Comparison of ENCODE assay signal across 10 mouse cellular contexts in the genomic region with DNA sequence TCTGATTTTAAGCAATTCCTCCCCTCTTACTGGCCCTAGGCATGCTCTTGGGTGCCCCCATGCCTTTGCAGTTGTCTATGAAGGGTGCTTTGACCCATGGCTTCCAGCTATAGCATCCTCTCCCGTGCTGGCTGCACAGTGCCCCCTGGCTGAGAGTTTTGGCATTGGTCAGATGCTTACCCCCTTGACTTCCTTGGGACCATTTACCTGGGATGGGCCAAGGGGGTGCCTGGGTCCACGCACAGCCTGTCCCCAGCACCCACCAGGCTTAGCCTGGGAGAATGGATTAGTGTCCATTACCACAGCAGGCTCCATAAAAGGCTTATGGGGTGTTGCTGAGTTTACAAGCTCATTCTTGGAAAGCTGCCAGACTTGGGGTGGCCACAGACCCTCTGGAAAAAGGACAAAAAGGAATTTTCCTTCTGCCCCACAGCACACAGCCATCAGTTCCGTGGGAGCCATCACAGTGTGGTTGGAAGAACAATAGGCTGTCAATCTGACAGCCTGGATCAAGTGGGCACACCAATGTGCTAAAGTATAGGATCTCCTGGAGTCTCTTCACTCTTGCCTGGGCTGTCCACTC. TPM values are rescaled to one million over a fixed set of nuclear protein-coding genes. Genes with fewer than 3 reads are reported as not detected.
A peak's percentile ranks its signal among the peaks of the same experiment; 100 is the strongest.
DNase-seq lines count a peak whose midpoint lies in the region; ATAC-seq and TF ChIP-seq lines count a peak whose summit lies in the region.
"Had no signal": no experiment of that assay in that cellular context is flagged by ENCODE, and none has a peak within 500 bp of the region (broad histone marks: within the 10 kb centered on the region; RNA-seq: fewer than 3 reads in every experiment).

No protein-coding gene starts in this region.

- no peaks in the 10 kb centered on the region for H3K27me3 ChIP-seq in kidney, adult 2 months (replicated peaks; ENCODE audit: control insufficient read depth, insufficient read depth, low read length)
- H3K27me3 ChIP-seq in forebrain, embryonic 15.5 days, result no peaks in the 10 kb centered on the region

- peak; percentile 25; the same call in 1 of the 2 replicates for TF ChIP-seq CTCF in kidney, adult 2 months (conservative IDR thresholded peaks at IDR 0.05; ENCODE audit: insufficient read depth, insufficient read length, low read depth, low read length)

- 0 out of 2 replicates have a peak, but pooled peaks have one; percentile 53 for ATAC-seq in forebrain, embryonic 15.5 days (replicated peaks)
- ATAC-seq in erythroblast, adult 5-6 weeks (replicated peaks; ENCODE audit: low FRiP score, poor library complexity, severe bottlenecking), result no peak

- 69% methylated on average over 3 of the region's 3 CpGs for WGBS in kidney, adult 2 months
- WGBS in forebrain, embryonic 15.5 days, result 32% methylated on average over 3 of the region's 3 CpGs

- H3K4me1 ChIP-seq in kidney, adult 2 months (ENCODE audit: control insufficient read depth, insufficient read depth, low read length), result no peaks in the 10 kb centered on the region
- no peaks in the 10 kb centered on the region for H3K4me1 ChIP-seq in ES-E14 (ENCODE audit: control insufficient read depth in 2 of 2, insufficient read depth in 2 of 2, low read length in 2 of 2, poor library complexity in 1 of 2)
- H3K4me1 ChIP-seq in forebrain, embryonic 15.5 days, result peaks cover 6% of the 10 kb centered on the region

- H3K4me2 ChIP-seq in forebrain, embryonic 15.5 days (replicated peaks), result no peak overlapping the region

- H3K27ac ChIP-seq in kidney, adult 2 months (ENCODE audit: insufficient read depth, low read depth, low read length), result no peak overlapping the region
- no peak overlapping the region for H3K27ac ChIP-seq in ES-E14 (ENCODE audit: insufficient read depth, low read depth, low read length, poor library complexity, severe bottlenecking)
- H3K27ac ChIP-seq in forebrain, embryonic 15.5 days (replicated peaks), result no peak overlapping the region

- DNase-seq in kidney, adult 2 months, result no peak
- DNase-seq in kidney, postnatal 4 days, result no peak
- DNase-seq in ES-E14 (ENCODE audit: low read depth, low spot score), result peak; percentile 28
- DNase-seq in retina, embryonic 14.5 days (ENCODE audit: low spot score), result peak; percentile 40
- no peak for DNase-seq in Muller cell, postnatal 12 days (ENCODE audit: inconsistent ontology term)
- DNase-seq in adrenal gland, postnatal 25 days, result no peak

- H3K9me3 ChIP-seq in ES-E14 (ENCODE audit: control insufficient read depth, insufficient read depth, low read depth, low read length), result no peaks in the 10 kb centered on the region
- H3K9me3 ChIP-seq in forebrain, embryonic 15.5 days, result no peaks in the 10 kb centered on the region
- H3K9me3 ChIP-seq: megakaryocyte, embryonic 14.5 days had no signal

- no peak overlapping the region for H3K9ac ChIP-seq in ES-E14 (ENCODE audit: insufficient read depth, low read depth, low read length, poor library complexity, severe bottlenecking)
- no peak overlapping the region for H3K9ac ChIP-seq in forebrain, embryonic 15.5 days (replicated peaks)

- H3K4me3 ChIP-seq in kidney, adult 2 months (ENCODE audit: insufficient read depth, low read depth, low read length), result no peak overlapping the region
- H3K4me3 ChIP-seq in ES-E14 (ENCODE audit: insufficient read depth in 1 of 2, low read depth in 1 of 2, low read length in 2 of 2, poor library complexity in 1 of 2, severe bottlenecking in 1 of 2), result no peak overlapping the region
- no peak overlapping the region for H3K4me3 ChIP-seq in forebrain, embryonic 15.5 days
- H3K4me3 ChIP-seq: megakaryocyte, embryonic 14.5 days had no signal

- in situ Hi-C loops in ES-E14 (cut with MboI; ENCODE audit: low sequenced_read_pairs in 2 of 2, unreplicated experiment in 2 of 2), result no loop called here

- H3K36me3 ChIP-seq in kidney, adult 2 months (ENCODE audit: control insufficient read depth, insufficient read depth, low read length), result no peaks in the 10 kb centered on the region
- H3K36me3 ChIP-seq in ES-E14 (ENCODE audit: control insufficient read depth, insufficient read depth, low read length, poor library complexity, severe bottlenecking), result no peaks in the 10 kb centered on the region
- no peaks in the 10 kb centered on the region for H3K36me3 ChIP-seq in forebrain, embryonic 15.5 days

- TF ChIP-seq POLR2A in kidney, adult 2 months (IDR thresholded peaks at IDR 0.05; ENCODE audit: low read depth, low read length), result no peak

TF ChIP-seq in ES-E14, 5 proteins besides CTCF, POLR2A, EP300 and RAD21:
- no peak for TF ChIP-seq HCFC1 (IDR thresholded peaks at IDR 0.05; ENCODE audit: borderline replicate concordance, insufficient read depth, low read length)
- TF ChIP-seq ZC3H11A (IDR thresholded peaks at IDR 0.05; ENCODE audit: borderline replicate concordance, low read depth, low read length), result no peak

RNA-seq across cellular contexts. Expression of a gene that starts 22.9 kb away (rescaled TPM):
- polyA plus RNA-seq in kidney, adult 2 months (2012; rRNA removed), result not detected in 2 replicates
- total RNA-seq in ES-E14 (2012; rRNA removed), result not detected in 2 replicates
- not detected in 2 replicates for polyA plus RNA-seq in forebrain, embryonic 15.5 days (2015; fragmentation: Nextera tagmentation; extraction: Ambion mirVana)
- total RNA-seq in erythroblast, adult 5-6 weeks (2015; ENCODE audit: low replicate concordance), result not detected in 2 replicates
- total RNA-seq in erythroblast, adult 5-6 weeks (2017; ENCODE audit: low replicate concordance), result 0.17 TPM in 1 of 2 replicates, not detected in the other
- total RNA-seq in adrenal gland, postnatal 25 days (2021), result not detected in 2 replicates
- total RNA-seq: heart, postnatal 25 days had no signal

Comparison
In these comparisons a context has a peak if more than half of its experiments do, and no peak if none do; other contexts are left out.
1. DNase-seq: peak in ES-E14 (single experiment) and retina, embryonic 14.5 days (single experiment); none in kidney, adult 2 months (single experiment), kidney, postnatal 4 days (0 of 2), Muller cell, postnatal 12 days (single experiment) and adrenal gland, postnatal 25 days (single experiment).